Mouse (Mus musculus) heart, adult 9 months (tissue): ENCODE results near the gene Nbas.

Experiments used
- DNase-seq, 2 experiments: peaks; one replicate each; pipeline ENCODE4 v3.0.0; 2022; ENCODE audit warnings: low spot score in 2 of 2

Gene Nbas

GRCm38 (mm10) chr12:13532731-13533365 is 263.9 kb downstream of the Nbas start:
- no peak for DNase-seq

GRCm38 (mm10) chr12:13539171-13539570 is 270.2 kb downstream of the Nbas start:
- no peak for DNase-seq

DNA sequence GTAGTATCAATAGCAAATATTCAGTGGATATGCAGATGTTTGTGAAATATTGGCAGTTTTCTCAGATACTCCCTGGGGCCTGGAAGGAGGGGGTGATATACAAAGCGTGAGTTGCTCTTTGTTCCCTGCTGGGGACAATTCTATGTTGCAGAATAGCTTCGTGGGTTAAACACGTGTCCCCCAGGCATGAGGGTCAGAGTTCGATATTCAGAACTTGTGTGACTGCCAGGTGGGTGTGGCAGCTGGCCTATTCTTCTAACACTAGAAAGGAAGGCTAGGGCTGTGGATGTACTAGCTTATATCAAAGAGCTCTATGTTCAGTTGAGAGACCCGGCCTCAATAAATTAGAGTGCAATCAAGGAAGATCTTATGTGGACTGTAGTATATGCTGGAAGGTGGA is 274.9 kb downstream of the Nbas start:
- no peak for DNase-seq

DNA sequence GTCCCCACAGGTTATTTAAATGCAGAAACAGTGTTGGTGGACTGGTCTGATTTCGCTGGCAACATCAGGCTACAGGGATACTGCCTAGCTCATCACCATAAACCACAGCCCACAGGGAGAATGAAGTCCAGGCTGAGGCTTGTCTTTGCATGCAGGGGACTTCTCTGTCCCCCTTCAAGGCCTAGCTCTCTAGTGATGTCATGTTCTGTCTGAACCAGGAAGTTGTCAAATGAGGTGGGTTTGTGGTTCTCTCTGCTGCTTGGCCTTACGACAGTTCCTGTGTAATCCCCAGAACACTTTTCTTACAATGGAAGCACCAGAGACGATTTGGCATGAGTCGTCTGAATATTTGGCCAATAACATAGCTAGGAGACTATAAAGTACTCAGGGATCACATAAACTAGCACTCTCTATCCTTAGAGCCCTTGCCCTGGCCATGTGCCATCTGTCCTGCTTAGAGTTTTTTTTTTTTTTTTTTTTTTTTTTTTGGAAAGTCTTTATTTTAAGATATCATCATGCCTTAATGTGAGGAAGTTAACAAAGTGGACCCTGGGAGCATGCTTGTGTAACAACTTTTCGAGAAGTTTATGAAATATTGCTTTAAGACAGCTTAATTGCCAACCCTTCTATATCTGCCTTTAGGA is 294.8 kb downstream of the Nbas start:
- no peak for DNase-seq

- no peak for DNase-seq
Measured at GRCm38 (mm10) chr12:13564330-13564729, 295.4 kb downstream of the Nbas start.

GRCm38 (mm10) chr12:13566421-13566820 is 297.5 kb downstream of the Nbas start:
- DNase-seq = no peak

DNA sequence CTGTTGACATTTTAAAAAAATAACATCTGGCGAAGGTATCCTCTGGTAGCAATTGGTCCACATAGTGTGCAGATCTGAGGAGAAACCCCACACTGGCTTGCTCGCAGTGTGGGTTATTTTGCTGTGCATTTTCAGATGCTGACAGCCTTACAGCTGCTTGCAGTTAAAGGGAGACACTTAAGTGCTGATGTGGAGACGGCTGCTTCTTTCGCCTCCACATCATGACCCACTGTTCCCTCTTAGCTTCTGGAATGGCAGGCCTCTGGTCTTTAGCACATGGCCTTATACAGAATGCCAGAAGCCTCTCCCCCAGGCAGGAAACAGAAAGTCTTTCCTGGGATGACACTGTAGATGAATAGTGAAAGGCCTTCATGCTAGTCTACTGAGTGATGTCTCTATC is 306.2 kb downstream of the Nbas start:
- no peak for DNase-seq

DNA sequence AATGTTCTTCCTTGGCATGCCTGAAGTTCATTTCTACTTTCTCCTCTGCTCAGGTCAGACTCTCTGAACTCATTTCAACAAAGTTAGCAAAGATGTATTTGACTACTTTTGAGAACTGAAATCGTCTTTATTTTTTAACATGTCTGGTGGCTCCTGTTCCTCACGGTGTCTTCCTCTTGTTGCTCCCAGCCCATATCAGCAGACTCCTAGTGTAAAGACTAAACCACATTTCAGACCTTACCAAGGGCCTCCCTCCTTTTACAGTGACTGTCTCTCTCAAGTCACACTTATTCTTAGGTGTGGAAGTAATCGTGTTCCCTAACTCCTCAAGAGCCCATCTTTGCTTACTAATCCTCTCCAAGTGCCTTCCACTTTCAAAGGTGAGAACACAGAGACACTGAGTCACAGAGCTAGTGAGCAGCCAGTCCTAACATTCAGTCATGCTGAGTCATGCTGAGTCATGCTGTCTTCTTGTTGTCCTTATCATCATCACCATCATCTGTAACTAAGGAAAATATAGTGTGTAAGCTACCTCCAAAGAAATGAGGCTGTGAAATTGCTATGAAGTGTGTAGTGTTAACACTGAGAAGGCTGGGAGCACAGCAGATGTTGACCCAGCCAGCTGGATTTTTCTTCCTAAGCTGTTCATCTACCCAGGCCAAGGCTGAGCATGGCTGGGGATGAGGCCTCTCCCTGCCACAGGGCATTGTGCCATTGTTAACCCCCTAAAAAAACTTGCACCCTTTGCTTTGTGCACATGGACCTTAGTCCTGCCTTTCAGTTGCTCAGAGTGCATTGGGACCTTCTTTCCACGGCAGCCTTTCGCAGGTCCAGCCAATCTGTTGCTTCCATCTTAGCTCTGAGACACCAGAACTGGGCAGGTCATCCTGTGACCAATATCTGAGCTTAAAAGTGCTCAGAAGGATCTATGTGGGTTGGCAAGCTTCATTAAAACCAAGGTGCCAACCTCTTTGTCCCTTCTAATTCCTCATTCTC is 307.0 kb downstream of the Nbas start:
- DNase-seq = no peak

- DNase-seq = no peak
Measured at GRCm38 (mm10) chr12:13576761-13577160, 307.8 kb downstream of the Nbas start.

- DNase-seq = no peak
Measured at GRCm38 (mm10) chr12:13580796-13581195, 311.9 kb downstream of the Nbas start.

DNA sequence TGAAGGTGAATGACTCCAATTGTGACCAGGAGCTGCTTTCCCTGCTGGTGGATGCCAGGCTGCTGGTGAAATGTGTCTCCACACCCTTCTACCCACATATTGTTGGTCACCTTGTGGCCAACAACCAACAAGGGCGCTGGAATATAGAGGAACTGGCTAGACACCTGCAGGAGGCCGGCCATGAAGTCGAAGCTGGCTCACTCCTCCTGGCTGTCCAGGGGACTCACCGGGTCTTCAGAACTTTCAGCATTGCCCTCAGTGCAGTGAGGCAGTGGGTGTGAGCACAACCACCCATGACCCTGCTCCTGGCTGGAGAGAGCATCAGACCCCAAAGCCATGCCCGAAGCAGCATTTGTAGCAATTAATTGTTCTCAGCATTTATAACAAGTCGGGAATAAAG is 314.5 kb downstream of the Nbas start:
- DNase-seq = no peak

GRCm38 (mm10) chr12:13585527-13586156 is 316.7 kb downstream of the Nbas start:
- no peak for DNase-seq

DNA sequence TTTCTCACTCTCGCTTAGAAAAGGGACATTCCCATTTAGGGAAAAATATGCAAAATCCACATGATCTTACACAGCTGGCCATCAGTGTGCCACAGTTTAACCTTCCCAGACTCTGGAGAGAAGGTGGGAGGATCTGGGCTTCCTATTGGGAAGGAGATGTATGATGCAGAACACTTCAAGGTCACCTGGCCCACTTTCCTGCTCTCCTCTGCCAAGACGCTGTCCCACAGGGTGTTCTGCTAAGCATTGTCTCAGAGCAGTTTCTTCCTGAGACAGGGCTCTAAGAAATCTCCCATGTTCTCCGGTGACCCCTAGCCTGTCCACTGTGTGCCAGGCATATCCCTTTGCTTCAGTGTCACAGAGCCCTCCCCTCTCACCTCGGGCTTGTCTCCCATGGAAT is 318.7 kb downstream of the Nbas start:
- no peak for DNase-seq

- no peak for DNase-seq
Measured at GRCm38 (mm10) chr12:13589021-13589420, 320.1 kb downstream of the Nbas start.

DNA sequence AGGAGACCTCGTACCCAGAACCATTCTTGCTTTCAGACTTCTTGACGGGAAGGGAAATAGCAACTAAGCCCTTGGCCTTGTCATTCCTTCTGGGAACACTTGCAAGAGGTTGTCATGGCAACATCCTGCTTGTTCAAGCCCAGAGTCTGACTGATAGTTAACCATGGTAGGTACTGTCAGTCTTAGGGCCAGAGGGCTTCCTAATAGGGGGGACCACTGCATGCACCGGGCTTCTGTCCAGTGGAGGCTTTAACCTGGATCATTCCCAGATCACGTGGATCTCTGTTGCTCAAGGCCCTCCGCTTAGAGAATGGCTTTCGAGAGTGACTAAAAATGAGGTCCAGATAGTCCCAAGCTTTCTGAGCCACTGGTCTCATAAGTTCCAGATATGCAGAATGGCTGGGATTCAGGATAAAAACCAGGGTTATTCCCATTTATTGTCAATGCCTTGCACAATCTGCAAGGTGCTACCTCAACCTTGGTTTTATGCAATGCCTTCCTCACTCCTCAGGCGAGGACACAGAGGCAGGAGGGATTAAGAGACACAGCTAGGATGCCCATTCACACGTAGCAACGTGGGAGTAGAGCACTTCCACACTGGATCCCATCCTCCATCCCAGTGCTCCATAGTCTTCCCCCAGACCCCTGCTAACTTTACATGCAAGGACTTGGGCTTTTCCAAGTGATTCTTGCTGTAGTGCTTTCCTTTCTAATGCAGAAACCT is 326.0 kb downstream of the Nbas start:
- DNase-seq = peak in 1 of 2 experiments; percentile 4

DNA sequence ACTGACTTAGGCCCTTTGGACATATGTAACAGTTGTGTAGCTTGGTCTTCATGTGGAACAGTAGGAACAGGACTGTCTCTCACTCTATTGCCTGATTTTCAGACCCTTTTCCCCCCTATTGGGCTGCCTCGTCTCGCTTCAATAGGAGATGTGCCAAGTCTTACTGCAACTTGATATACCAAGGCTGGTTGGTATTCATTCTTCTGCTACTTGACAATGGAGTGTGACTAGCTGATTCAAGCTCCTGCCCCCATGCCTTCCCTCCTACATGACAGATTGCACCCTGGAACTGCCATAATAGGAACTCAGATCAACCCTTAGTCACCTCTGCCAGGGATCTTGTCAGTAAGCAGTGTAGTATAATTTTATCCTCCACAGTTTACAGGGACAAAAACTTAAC is 328.1 kb downstream of the Nbas start:
- no peak for DNase-seq

DNA sequence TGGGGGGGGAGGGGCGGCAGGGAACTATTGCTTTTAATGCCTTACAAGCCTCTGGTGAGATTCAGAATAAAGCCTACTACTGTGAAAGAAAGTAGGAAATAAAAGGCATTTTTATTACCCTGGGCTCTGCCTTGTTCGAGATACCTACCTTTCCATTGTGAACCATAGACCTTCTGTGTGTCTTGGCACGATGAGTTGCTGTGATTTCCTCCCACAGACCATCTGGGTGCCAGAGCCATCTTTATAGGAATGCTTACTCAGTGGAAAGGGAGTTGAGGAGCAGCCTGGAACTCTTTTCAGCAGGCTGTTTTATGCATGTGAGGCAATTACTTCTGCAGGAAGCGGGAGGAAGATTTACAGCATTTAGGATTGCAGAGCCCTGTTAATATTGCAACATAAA is 329.6 kb downstream of the Nbas start:
- DNase-seq = no peak

DNA sequence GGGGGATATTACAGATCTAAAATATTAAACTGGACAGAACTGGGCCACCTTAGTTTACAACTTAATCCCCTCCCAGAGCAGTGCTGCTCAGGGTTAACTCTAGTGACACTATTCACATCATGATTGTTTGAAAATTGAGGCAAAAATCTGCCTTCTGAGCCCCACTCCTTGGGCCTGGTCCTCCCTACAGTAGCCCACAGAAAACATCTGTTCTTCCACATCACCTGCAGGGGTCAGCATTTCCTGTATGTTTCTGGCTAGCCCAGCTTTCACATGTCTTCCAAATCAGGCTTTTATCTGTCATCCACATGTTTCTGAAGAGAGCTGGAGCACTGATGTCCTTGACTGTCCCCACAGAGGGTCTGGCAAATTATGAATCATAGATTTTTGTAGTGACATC is 333.5 kb downstream of the Nbas start:
- DNase-seq = no peak

DNA sequence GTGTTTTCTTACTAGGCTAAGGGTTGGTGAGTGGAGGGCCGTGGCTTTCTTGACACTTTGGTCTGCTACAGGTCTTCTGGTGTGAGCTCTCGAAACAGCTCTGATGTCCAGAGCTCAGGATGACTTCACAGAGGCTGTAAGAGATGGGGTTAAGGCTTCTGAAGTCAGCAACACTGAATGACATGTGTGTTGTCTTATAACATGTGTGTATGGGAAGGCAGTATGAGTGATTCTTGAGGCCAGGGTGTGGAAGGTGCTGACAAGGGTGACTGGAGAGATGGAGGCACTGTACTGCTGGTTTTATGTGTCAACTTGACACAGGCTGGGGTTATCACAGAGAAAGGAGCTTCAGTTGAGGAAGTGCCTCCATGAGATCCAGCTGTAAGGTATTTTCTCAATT is 338.1 kb downstream of the Nbas start:
- no peak for DNase-seq

- no peak for DNase-seq
Measured at GRCm38 (mm10) chr12:13609027-13609426, 340.1 kb downstream of the Nbas start.

DNA sequence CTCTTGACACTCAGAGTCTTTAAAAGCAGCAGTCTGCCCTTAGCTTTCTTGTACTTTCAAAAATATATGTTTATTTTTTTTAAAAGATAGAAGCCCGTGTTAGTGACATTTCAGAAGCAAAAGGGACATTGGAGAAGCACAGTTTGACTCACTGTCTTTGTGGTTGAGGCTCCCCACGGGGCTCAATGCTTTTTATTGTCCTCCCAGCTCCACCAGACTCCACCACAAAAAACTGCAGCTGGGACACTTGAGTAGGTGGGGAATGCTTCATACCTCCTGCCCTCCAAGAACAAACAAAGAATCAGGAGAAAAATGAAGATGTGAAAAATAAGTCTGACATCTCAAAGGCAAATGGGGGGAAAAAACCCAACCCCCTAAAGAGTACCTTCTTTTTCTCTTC is 344.1 kb downstream of the Nbas start:
- no peak for DNase-seq
